Mouse (Mus musculus): ENCODE results near the gene Auh. TPM values are rescaled to one million over a fixed set of nuclear protein-coding genes. Genes with fewer than 3 reads are reported as not detected.

Gene Auh
- polyA plus RNA-seq, 1 experiment from 2014 or later, result 67.3 TPM

DNA sequence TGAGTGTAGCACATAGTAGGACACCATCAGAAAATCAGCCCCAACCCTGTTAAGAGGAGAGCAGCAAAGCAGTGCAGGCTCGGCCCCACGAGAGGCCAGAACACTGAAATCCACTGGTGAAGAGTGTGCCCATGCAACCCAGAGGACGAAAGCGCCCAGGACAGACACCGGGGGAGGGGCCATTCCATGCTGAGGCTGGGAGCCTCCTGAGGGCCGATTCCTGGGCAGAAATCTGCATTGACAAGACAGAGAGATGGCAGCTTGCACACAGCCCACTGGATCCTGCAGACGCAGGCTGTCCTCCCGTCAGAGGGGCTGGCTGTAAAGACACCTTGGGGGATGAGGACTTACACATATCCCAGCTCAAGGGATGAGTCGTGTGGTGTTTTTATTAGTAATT, 104.7 kb downstream of the Auh start:
- ATAC-seq (ENCODE audit: low read depth), result no peak
- 49% methylated on average over 9 of the region's 9 CpGs for WGBS
- H3K4me2 ChIP-seq, result no peak overlapping the region
- no peak overlapping the region for H3K9ac ChIP-seq
- peaks cover 22% of the 10 kb centered on the region for H3K4me1 ChIP-seq (replicated peaks)
- no peak overlapping the region for H3K4me3 ChIP-seq
- H3K36me3 ChIP-seq, result no peaks in the 10 kb centered on the region
- H3K27ac ChIP-seq (replicated peaks), result no peak overlapping the region
- H3K9me3 ChIP-seq, result no peaks in the 10 kb centered on the region
- no peaks in the 10 kb centered on the region; the same call in 1 of the 2 replicates for H3K27me3 ChIP-seq

DNA sequence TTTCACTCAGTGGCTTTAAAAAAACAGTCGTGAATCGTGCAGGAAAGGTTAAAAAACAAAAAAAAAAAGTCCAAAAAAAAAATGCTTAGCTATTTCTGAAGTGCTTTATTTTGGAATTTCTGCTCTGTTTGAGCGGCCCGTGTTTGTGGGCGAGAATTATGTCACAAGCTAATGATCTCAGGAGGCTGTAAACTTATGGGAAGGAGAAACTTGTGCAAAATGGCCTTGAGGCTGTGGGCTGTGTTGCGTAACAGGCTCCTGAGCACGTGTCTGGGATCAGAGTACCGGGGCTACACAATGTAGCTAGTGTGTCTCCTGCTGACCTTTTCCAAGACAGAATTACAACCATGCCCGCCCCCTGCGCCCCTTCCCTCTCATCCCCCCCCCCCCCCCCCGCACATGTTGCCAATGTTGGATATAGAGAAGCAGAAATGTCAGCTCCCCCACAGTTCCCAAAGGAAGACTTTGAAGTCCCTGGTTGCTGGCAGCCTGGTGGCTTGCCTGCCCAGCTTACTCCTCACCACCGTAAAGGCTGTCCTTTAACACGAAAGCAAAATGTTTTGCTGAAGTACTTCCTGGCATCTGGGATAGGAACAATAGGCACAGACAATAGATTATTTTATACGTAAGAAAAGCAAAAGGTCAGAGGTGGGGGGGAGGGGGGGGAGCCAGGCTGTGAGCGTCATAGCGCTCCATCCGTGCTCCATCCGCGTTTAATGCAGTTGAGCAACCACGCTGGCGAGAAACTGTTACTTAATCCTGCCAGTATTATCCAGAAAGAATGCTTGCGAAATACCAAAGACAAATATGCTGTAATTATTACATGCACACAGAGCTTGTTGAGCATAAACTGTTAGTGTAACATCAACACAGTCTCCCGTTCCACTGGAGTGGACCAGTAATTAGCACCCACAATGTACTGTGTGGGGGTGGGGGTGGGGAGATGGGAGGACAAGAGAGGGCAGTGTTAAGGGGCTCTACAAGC, 107.0 kb downstream of the Auh start:
- no peaks in the 10 kb centered on the region for H3K9me3 ChIP-seq
- H3K27me3 ChIP-seq, result no peaks in the 10 kb centered on the region; the same call in 1 of the 2 replicates
- H3K27ac ChIP-seq (replicated peaks), result peak overlapping the region; percentile 38; the same call in 1 of the 2 replicates
- peaks cover 39% of the 10 kb centered on the region for H3K4me1 ChIP-seq (replicated peaks)
- H3K9ac ChIP-seq, result no peak overlapping the region
- H3K4me2 ChIP-seq, result peak overlapping the region; percentile 29; the same call in 1 of the 2 replicates
- no peaks in the 10 kb centered on the region for H3K36me3 ChIP-seq
- 21% methylated on average over 22 of the region's 23 CpGs for WGBS
- H3K4me3 ChIP-seq, result no peak overlapping the region
- peak; percentile 63 for ATAC-seq (ENCODE audit: low read depth)

DNA sequence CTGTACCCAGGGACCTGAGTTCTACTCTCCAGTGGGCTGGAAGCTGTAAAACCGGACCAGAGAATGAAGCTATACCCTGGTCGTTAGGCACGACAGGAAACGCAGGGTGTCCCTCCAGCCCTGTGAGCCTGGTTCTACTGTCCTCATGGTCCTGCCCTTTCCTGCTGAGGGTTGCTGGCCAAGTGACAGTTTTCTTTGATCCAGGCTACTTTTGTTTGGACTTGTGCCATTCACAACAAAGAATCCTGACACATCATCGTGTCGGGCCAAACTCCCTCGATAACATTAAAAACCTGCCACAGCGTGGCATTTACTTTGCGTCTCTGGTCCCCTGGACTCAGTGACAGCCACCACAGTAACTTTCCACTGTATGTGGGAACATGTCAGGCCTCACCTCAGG, 107.9 kb downstream of the Auh start:
- no peaks in the 10 kb centered on the region for H3K36me3 ChIP-seq
- H3K27me3 ChIP-seq, result no peaks in the 10 kb centered on the region; the same call in 1 of the 2 replicates
- H3K4me1 ChIP-seq (replicated peaks), result peaks cover 39% of the 10 kb centered on the region
- H3K9ac ChIP-seq, result no peak overlapping the region
- H3K4me2 ChIP-seq, result no peak overlapping the region
- WGBS, result 50% methylated on average over 9 of the region's 9 CpGs
- peak overlapping the region; percentile 38; the same call in 1 of the 2 replicates for H3K27ac ChIP-seq (replicated peaks)
- H3K4me3 ChIP-seq, result no peak overlapping the region
- no peaks in the 10 kb centered on the region for H3K9me3 ChIP-seq
- no peak for ATAC-seq (ENCODE audit: low read depth)

DNA sequence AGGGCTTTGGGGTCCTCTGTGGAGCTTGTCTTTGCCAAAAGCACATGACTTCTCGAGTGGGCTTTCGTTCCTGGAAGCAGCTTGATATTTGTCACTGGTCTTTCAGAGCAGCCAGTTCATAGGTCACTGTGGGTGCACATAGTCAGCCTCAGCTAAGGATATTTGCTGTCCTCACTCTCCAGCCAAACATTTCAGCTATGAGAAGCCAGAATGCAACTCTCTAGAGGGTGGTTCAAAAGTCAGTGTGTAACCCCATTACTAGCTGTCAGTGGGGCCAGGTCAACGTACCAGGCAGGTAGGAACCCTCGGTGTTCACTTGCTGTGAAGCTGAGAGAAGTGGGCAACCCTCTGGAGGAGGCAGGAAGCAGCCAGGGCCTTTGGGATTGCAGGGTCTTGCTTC, 109.6 kb downstream of the Auh start:
- ATAC-seq (ENCODE audit: low read depth), result no peak
- Histone ChIP-seq H3K9me3 (no peaks in the 10 kb centered on the region), H3K36me3 (no peaks in the 10 kb centered on the region), H3K4me2 (no peak overlapping the region), H3K27ac (replicated peaks) (no peak overlapping the region), H3K27me3 (no peaks in the 10 kb centered on the region; the same call in 1 of the 2 replicates), H3K4me3 (no peak overlapping the region), H3K4me1 (replicated peaks) (peaks cover 39% of the 10 kb centered on the region), H3K9ac (no peak overlapping the region)
- WGBS, result 86% methylated on average over 4 of the region's 4 CpGs

DNA sequence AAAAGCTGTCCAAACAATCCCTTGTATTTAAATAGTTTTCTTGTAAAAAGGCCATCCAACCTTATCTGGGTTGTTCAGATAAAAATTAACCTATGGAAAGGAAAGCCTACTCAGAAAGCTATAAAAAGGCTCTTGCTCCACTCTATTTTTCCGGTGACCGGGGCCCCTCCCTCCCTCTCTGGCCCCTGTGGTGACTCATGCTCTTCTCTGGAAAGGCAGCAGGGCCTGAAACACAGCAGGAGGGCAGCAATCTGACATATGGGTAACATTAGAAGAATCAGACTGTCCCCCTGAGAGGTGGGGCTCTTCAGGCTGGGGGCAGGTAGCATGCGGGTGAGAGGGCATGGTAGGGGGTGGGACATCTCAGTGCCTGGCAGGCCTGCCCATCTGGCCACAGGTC, 110.7 kb downstream of the Auh start:
- no peak overlapping the region for H3K27ac ChIP-seq (replicated peaks)
- no peak overlapping the region for H3K4me2 ChIP-seq
- no peak for ATAC-seq (ENCODE audit: low read depth)
- no peak overlapping the region for H3K4me3 ChIP-seq
- no peaks in the 10 kb centered on the region for H3K36me3 ChIP-seq
- H3K27me3 ChIP-seq, result no peaks in the 10 kb centered on the region; the same call in 1 of the 2 replicates
- 24% methylated on average over 3 of the region's 3 CpGs for whole genome bisulfite sequencing
- peaks cover 36% of the 10 kb centered on the region for H3K4me1 ChIP-seq (replicated peaks)
- no peak overlapping the region for H3K9ac ChIP-seq
- H3K9me3 ChIP-seq, result no peaks in the 10 kb centered on the region

DNA sequence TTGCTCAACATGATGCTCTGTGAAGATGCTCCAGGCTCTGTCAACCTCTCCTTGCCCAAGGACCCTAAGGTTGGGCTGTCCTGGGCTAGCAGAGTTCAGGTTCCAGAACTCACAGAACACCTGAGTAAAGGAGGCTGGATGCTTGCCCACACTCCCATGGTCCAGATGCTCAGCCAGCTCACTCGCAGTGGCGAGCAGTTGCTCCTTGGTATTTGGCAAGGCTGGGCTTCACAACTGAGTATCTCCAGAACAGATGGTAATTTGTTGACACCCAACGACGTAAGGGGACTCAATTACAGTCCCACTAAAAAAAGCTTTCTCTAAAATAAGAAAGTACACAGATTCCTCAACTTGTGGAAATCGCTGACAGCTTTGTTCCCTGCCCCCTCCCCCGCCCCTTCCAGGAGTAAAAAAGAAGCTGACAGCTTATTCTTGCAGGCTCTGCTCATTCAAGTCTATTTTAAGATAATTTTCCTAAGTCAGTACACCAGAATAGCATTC, 111.4 kb downstream of the Auh start:
- Histone ChIP-seq H3K36me3 (no peaks in the 10 kb centered on the region), H3K9ac (no peak overlapping the region), H3K27me3 (no peaks in the 10 kb centered on the region; the same call in 1 of the 2 replicates), H3K4me1 (replicated peaks) (peaks cover 37% of the 10 kb centered on the region), H3K27ac (replicated peaks) (no peak overlapping the region), H3K4me3 (no peak overlapping the region), H3K4me2 (no peak overlapping the region), H3K9me3 (no peaks in the 10 kb centered on the region)
- ATAC-seq (ENCODE audit: low read depth), result no peak
- WGBS, result 56% methylated on average over 6 of the region's 6 CpGs

DNA sequence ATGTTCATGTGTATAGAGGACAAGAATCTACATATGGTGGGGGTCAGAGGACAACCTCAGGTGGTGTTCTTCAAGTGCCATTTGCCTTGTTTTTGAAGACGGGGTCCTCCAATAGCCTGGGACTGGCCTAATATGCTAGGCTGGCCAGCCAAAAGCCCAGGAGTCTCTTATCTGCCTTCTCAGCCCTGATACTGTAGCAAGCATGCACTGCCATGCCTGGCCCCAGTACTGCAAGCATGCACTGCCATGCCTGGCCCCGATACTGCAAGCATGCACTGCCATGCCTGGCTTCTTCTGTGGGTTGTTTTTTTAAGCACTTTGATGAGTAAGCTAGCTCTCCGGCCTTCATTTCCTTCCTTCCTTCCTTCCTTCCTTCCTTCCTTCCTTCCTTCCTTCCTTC, 115.7 kb downstream of the Auh start:
- Histone ChIP-seq H3K36me3 (no peaks in the 10 kb centered on the region), H3K27me3 (no peaks in the 10 kb centered on the region), H3K4me3 (no peak overlapping the region), H3K9ac (no peak overlapping the region), H3K27ac (replicated peaks) (no peak overlapping the region), H3K4me2 (no peak overlapping the region), H3K9me3 (no peaks in the 10 kb centered on the region), H3K4me1 (replicated peaks) (peaks cover 19% of the 10 kb centered on the region)
- no peak for ATAC-seq (ENCODE audit: low read depth)
- WGBS, result 89% methylated on average over 3 of the region's 3 CpGs

DNA sequence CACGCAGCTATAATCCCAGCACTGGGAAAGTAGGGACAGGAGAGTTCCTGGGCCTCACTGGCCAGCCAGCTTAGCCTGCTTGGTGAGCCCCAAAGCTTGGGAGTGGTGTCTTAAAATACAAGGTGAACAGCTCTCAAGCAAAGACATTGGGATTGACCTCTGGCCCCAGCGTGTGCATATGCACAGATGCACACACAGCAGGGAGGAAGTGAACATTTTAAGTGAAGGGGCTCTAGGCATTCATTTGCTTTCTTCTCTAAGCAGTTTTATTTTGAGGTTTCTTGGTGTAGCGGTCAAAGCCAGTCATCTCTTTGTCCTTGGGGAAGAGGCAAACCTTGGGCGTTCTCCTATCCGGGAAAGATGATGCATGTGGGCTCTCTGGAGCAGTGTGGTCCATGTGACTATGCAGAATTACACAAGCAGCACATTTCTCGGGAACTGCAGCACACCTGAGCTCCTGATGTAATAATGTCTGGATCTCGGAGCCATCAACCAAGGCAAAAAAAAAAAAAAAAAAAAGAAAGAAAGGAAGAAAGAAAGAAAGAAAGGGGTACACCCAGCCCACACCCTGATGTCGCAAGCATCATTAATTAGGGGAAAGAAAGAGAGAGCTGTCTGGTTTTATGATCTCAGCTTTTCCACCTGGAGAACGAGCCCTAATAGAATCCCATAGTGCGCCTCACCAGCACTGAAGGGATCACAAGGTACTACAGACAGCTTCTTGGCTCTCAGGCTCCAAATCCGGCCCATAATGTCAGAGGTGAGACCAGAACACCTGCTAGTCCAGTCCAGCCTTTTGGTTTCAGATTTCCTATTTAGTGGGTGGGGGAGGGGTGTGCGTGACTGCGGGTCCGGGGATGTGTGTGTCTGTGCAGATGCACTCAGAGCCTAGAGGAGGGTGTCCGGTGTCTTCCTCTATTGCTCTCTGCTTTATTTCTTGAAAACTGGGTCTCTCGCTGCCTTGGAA, 116.6 kb downstream of the Auh start:
- no peak overlapping the region for H3K9ac ChIP-seq
- no peaks in the 10 kb centered on the region for H3K27me3 ChIP-seq
- no peak overlapping the region for H3K27ac ChIP-seq (replicated peaks)
- 66% methylated on average over 16 of the region's 16 CpGs for WGBS
- H3K36me3 ChIP-seq, result no peaks in the 10 kb centered on the region
- H3K4me2 ChIP-seq, result no peak overlapping the region
- no peak for ATAC-seq (ENCODE audit: low read depth)
- no peak overlapping the region for H3K4me3 ChIP-seq
- peaks cover 11% of the 10 kb centered on the region for H3K4me1 ChIP-seq (replicated peaks)
- no peaks in the 10 kb centered on the region for H3K9me3 ChIP-seq

DNA sequence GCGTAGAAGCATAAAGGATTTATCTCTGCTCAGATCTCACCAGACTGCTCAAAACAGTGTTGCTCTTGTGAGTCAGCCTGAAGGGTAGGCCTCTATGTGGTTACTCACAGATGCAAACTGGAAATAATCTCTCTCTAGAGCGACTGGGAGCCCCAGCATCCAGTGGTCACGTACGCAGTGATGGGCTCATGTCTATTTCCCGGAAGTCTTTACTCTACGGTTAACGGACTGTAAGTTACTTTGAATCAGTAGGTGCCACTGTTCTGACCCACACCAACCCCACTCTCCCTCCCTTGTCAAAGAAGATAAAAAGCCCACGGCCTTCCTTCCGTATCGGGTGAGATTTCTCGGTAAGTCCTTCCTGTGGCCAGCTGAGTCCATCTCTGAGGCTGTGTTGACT, 121.8 kb downstream of the Auh start:
- Histone ChIP-seq H3K4me3 (no peak overlapping the region), H3K4me2 (no peak overlapping the region), H3K27me3 (no peaks in the 10 kb centered on the region), H3K4me1 (replicated peaks) (peaks cover 14% of the 10 kb centered on the region), H3K9ac (no peak overlapping the region), H3K36me3 (no peaks in the 10 kb centered on the region), H3K27ac (replicated peaks) (no peak overlapping the region), H3K9me3 (no peaks in the 10 kb centered on the region)
- ATAC-seq (ENCODE audit: low read depth), result no peak
- 87% methylated on average over 11 of the region's 11 CpGs for whole genome bisulfite sequencing

DNA sequence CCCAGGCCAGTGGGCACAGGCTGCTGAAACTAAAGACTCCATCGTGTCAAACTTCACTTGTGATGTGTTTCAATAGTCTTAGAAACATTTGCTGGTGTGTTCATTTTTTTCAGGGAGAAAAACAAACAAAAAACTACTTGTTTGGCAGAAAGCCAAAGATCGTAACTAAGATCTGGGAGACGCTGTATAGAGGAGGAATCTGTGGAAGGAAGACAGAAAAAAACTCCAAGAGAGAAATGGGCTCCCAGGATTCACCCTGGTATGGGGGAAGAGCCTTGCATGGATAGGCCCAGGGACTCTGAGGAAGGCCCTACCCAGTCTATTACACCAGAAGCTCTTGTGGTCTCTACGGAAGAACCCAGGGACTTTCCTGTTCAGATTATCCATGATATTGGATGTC, 123.5 kb downstream of the Auh start:
- Histone ChIP-seq H3K9me3 (no peaks in the 10 kb centered on the region), H3K36me3 (no peaks in the 10 kb centered on the region), H3K4me1 (replicated peaks) (peaks cover 14% of the 10 kb centered on the region), H3K27me3 (no peaks in the 10 kb centered on the region), H3K9ac (no peak overlapping the region), H3K27ac (replicated peaks) (no peak overlapping the region), H3K4me2 (no peak overlapping the region), H3K4me3 (no peak overlapping the region)
- 48% methylated on average over 4 of the region's 4 CpGs for WGBS
- no peak for ATAC-seq (ENCODE audit: low read depth)

DNA sequence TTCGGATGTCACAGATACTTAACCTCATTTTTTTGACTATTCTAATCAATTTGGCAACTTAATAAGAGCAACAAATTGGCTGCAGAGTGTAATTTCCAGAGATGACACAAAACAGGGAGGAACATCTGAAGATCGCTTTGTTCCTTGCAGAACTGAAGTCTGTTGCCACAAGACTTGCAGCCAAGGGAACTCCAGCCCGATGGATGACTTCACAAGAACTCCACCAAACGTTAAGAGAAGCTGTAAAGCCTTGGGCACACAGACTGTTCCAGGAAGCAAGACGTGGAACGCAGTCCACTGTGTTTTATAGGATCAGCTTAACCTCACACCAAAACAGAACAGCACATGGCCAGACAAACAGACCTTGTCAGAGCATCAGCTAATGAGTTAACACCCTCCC, 123.9 kb downstream of the Auh start:
- Histone ChIP-seq H3K27ac (replicated peaks) (no peak overlapping the region), H3K36me3 (no peaks in the 10 kb centered on the region), H3K27me3 (no peaks in the 10 kb centered on the region), H3K4me2 (no peak overlapping the region), H3K9me3 (no peaks in the 10 kb centered on the region), H3K4me1 (replicated peaks) (peaks cover 14% of the 10 kb centered on the region), H3K9ac (no peak overlapping the region), H3K4me3 (no peak overlapping the region)
- ATAC-seq (ENCODE audit: low read depth), result no peak
- 74% methylated on average over 6 of the region's 6 CpGs for WGBS

DNA sequence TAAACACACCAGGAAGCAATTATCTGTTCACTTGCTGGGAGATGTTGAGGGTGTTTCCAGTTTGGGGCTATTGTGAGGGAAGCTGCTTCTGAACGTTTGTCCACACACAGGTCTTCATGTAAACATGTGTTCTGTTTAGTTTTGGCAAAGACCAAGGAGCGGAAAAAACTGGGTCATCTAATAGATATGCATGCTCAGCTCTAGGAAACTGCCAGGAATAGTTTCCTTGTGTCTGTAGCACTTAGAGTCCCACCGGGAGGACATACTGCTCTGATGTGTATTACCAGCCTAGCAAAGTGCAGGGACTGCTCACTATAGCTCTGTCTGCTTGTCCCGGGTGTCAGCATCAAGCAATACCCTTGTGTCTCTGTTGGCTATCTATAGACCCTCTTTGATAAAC, 127.0 kb downstream of the Auh start:
- Histone ChIP-seq H3K27me3 (no peaks in the 10 kb centered on the region), H3K4me3 (no peak overlapping the region), H3K27ac (replicated peaks) (no peak overlapping the region), H3K9ac (no peak overlapping the region), H3K4me2 (no peak overlapping the region), H3K36me3 (no peaks in the 10 kb centered on the region), H3K9me3 (no peaks in the 10 kb centered on the region), H3K4me1 (replicated peaks) (peaks cover 7% of the 10 kb centered on the region; the same call in 1 of the 2 replicates)
- ATAC-seq (ENCODE audit: low read depth), result no peak
- WGBS, result 78% methylated on average over 4 of the region's 4 CpGs
